Mouse (Mus musculus) ZHBTc4 (cell line): Measurements from ENCODE around the gene A530032D15Rik.
"Not testable (repeated sequence)": the region's sequence is repeated elsewhere in the genome, so short reads cannot be mapped to it uniquely, and the experiment has no call there.

Source experiments
- DNase-seq: peaks from one replicate; pipeline ENCODE4 v3.0.0-alpha.2; 2011; ENCODE audit warnings: low read depth, low spot score

Gene A530032D15Rik

GRCm38 (mm10) chr1:85109753-85110152 is at the start of gene A530032D15Rik:
Gene A530032D15Rik (minus strand): TSS chr1:85109853.
- DNase-seq: not testable (repeated sequence)

GRCm38 (mm10) chr1:85155151-85155550 is 45.5 kb upstream of the A530032D15Rik start:
- not testable (repeated sequence) for DNase-seq

GRCm38 (mm10) chr1:85133671-85134070 is 24.0 kb upstream of the A530032D15Rik start:
- DNase-seq: not testable (repeated sequence)

GRCm38 (mm10) chr1:85121841-85122240 is 12.2 kb upstream of the A530032D15Rik start:
- not testable (repeated sequence) for DNase-seq

GRCm38 (mm10) chr1:85118341-85118740 is 8.7 kb upstream of the A530032D15Rik start:
- not testable (repeated sequence) for DNase-seq

- not testable (repeated sequence) for DNase-seq
These were observed 7.9 kb upstream of the A530032D15Rik start for GRCm38 (mm10) chr1:85117537-85117936.

GRCm38 (mm10) chr1:85114666-85115402 is 5.2 kb upstream of the A530032D15Rik start:
- not testable (repeated sequence) for DNase-seq

- not testable (repeated sequence) for DNase-seq
These were observed 4.4 kb upstream of the A530032D15Rik start for GRCm38 (mm10) chr1:85114078-85114477.

- DNase-seq: not testable (repeated sequence)
These were observed 3.2 kb upstream of the A530032D15Rik start for GRCm38 (mm10) chr1:85112889-85113288.

GRCm38 (mm10) chr1:85112266-85112665 is 2.6 kb upstream of the A530032D15Rik start:
- not testable (repeated sequence) for DNase-seq

GRCm38 (mm10) chr1:85111572-85111971 is 1.9 kb upstream of the A530032D15Rik start:
- DNase-seq: not testable (repeated sequence)

GRCm38 (mm10) chr1:85110876-85111275 is 1.2 kb upstream of the A530032D15Rik start:
- DNase-seq: not testable (repeated sequence)

GRCm38 (mm10) chr1:85106013-85106412 is 3.6 kb downstream of the A530032D15Rik start:
- not testable (repeated sequence) for DNase-seq

- DNase-seq: not testable (repeated sequence)
These were observed 4.3 kb downstream of the A530032D15Rik start for GRCm38 (mm10) chr1:85105336-85105735.

GRCm38 (mm10) chr1:85101754-85102153 is 7.9 kb downstream of the A530032D15Rik start:
- not testable (repeated sequence) for DNase-seq

GRCm38 (mm10) chr1:85099864-85100263 is 9.8 kb downstream of the A530032D15Rik start, which contains the start of gene Gm10553:
Gene Gm10553 (plus strand): TSS chr1:85100164.
- DNase-seq: not testable (repeated sequence)

GRCm38 (mm10) chr1:85099081-85099480 is 10.6 kb downstream of the A530032D15Rik start:
- DNase-seq: not testable (repeated sequence)

- not testable (repeated sequence) for DNase-seq
These were observed 16.6 kb downstream of the A530032D15Rik start for GRCm38 (mm10) chr1:85093011-85093572.

GRCm38 (mm10) chr1:85092169-85092568 is 17.5 kb downstream of the A530032D15Rik start:
- not testable (repeated sequence) for DNase-seq

GRCm38 (mm10) chr1:85086211-85086610 is 23.4 kb downstream of the A530032D15Rik start:
- not testable (repeated sequence) for DNase-seq

- not testable (repeated sequence) for DNase-seq
These were observed 24.9 kb downstream of the A530032D15Rik start for GRCm38 (mm10) chr1:85084803-85085202.

GRCm38 (mm10) chr1:85073099-85073498 is 36.6 kb downstream of the A530032D15Rik start:
- not testable (repeated sequence) for DNase-seq

- DNase-seq: not testable (repeated sequence)
These were observed 38.0 kb downstream of the A530032D15Rik start for GRCm38 (mm10) chr1:85071690-85072089.
